Mouse (Mus musculus) embryonic fibroblast, embryonic 13.5 days (primary cell): Measurements from ENCODE around the gene Ugt2a2. TPM values are rescaled to one million over a fixed set of nuclear protein-coding genes. Genes with fewer than 3 reads are reported as not detected.
"Not testable (repeated sequence)": the region's sequence is repeated elsewhere in the genome, so short reads cannot be mapped to it uniquely, and the experiment has no call there.

Source experiments
- H3K27ac ChIP-seq: 2 replicates; pipeline ENCODE4 v1.5.1; 2012; ENCODE audit warnings: low read length, control low read depth, inconsistent platforms; ENCODE audit not compliant: insufficient read depth
- H3K4me1 ChIP-seq: 2 replicates; pipeline ENCODE4 v1.6.1; 2011; ENCODE audit warnings: low read length; ENCODE audit not compliant: control insufficient read depth, insufficient read depth
- H3K4me3 ChIP-seq: 2 replicates; pipeline ENCODE4 v1.5.1; 2011; ENCODE audit warnings: mild to moderate bottlenecking, control low read depth, low read length; ENCODE audit not compliant: insufficient read depth
- CTCF ChIP-seq: IDR thresholded peaks from 2 replicates; pipeline ENCODE4 v1.5.1; 2011; ENCODE audit warnings: mild to moderate bottlenecking, control low read depth, low read length, moderate library complexity, borderline replicate concordance; ENCODE audit not compliant: insufficient read depth
- POLR2A ChIP-seq: IDR thresholded peaks from 2 replicates; pipeline ENCODE4 v1.6.1; 2011; ENCODE audit warnings: low read depth, mild to moderate bottlenecking, control low read depth, low read length, moderate library complexity
- polyA plus RNA-seq: library from polyadenylated mRNA; stranded (reverse); fragments of >200 nt; gene quantifications from 2 replicates; pipeline ENCODE4 v1.2.4, GENCODE M21; 2011; ENCODE audit warnings: low read depth; ENCODE audit not compliant: missing spikeins, insufficient read length

The Ugt2a2 gene
- polyA plus RNA-seq, 1 experiment = not detected

DNA sequence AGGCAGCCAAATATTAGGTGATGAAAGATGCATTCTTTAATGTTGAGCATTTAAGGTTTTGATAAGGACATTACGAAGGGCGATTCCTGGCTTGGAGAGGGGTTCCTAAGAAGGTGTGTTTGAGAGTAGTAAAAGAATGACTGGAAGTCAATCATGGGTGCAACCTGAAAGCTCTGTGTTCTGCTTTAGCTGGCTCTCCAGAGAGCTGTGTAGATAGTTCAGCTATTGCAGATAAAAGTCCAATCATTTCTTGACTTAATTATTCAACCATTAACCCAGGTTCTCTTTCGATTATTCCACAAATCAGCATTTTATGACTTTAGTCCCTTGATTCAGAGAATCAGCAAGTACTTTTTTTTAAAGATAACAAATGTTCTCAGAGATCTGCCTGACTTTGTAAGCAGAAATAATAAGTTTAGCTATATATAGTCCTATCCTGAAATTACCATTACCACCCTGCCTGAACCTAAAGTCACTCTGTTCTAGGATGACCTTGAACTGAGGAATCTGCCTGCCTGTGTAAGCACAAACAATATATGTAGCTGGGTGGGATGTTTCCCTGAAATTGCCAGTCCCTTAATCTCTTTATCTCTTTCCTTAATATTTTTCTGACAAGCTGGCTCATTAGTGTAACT is 25.7 kb downstream of the Ugt2a2 start:
- Histone ChIP-seq H3K27ac (no peak overlapping the region), H3K4me1 (no peaks in the 10 kb centered on the region), H3K4me3 (no peak overlapping the region)
- TF ChIP-seq CTCF (no peak), POLR2A (no peak)

DNA sequence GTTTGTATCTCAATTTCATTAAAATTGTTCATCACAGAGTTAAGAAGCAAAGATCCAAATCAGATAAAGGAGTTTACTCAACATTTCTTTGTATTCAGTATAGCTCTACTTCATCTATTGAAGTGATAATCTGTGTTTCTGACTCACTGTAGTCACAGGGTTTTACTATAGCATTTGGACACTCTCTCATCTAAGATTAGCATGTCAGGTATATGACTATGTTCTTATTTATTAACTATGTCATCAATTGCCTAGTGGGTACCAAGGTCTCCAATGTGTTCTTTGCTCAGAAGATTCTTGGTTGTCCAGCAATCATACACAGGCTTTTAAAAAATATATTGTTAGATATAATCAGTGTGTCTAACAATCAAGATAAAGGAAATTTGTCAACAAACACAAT is 26.5 kb downstream of the Ugt2a2 start:
- H3K4me1 ChIP-seq = no peaks in the 10 kb centered on the region
- H3K27ac ChIP-seq = no peak overlapping the region
- H3K4me3 ChIP-seq = no peak overlapping the region
- TF ChIP-seq POLR2A = no peak
- TF ChIP-seq CTCF = no peak

DNA sequence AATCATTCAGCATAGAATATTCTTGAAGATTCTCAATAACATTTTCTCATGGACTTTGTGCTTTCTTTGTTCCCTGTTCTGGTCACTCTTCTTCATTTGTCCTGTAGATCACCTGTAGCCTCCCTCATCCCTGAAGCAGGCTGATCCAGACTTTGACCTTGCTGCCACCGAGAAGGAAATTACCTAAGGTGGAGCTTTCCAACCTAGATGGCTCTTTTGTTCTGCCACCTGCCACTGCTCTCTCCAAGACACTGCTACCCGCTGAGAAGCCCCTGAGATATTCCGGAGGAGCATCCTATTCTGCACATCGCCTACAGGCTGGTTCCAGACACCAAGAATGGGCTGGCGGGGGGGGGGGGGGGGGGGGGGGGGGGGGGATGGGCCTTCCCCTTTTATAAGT is 29.5 kb downstream of the Ugt2a2 start:
- H3K4me3 ChIP-seq, H3K4me1 ChIP-seq, H3K27ac ChIP-seq: not testable (repeated sequence)

DNA sequence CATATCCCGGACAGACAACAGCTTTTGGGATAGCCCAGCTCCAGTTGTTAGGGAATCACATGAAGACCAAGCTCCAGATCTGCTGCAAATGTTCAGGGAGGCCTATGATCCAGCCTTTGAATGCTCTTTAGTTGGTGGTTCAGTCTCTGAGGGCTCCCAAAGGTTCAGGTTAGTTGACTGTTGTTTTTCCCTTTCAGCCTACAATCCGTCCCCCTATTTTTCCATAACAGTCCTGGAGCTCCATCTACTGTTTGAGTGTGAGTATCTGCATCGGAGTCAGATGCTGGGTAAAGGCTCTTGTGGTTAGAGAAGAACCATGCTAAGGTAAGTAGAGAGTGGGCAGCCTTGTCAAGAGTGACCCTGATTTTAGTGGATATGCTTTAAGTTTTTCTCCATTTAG is 45.8 kb downstream of the Ugt2a2 start:
- no peaks in the 10 kb centered on the region for H3K4me1 ChIP-seq
- H3K27ac ChIP-seq = no peak overlapping the region
- H3K4me3 ChIP-seq = no peak overlapping the region
- TF ChIP-seq POLR2A (no peak), CTCF (no peak)

DNA sequence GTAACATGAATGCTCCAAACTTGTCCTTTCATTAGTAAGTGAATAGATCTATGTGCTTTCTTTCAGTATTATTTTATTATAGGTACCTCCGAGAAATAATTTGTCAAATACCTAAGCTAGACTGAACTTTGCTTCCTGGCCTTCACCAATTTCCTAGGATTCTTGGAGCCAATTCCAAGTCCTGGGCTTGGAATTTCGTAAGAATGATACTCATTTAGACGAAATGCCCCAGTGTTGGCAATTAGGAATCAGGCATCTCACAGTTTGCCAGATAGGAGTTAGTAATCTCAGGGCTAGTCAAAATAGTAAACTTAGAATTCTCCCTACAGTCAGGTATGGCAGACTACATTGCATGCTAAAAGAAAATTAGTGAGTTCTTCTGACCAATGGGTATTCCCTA is 56.4 kb downstream of the Ugt2a2 start:
- TF ChIP-seq CTCF (no peak), POLR2A (no peak)
- Histone ChIP-seq H3K27ac (no peak overlapping the region), H3K4me1 (no peaks in the 10 kb centered on the region), H3K4me3 (no peak overlapping the region)

DNA sequence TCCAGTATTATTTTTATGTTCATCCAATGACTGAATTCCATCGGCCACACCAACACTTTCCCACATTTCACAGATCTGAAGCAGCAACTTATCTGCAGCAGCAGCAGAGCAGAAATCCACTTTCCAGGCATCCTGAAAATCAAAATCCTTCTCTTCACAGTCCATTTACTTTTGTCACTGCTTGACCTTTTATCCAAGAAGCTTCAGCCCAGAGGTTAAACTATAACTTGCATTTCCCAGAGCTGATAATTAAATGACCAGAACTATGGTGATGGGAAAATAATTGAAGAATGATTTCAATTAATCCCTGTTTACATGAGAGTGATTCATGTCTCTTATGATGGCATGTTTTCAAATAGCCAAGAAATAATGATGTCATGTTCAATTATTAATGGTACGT is 58.0 kb downstream of the Ugt2a2 start, which contains the start of gene Ugt2b38:
TSS of gene Ugt2b38 (minus strand) at position 163 of the 400 bp plus-strand sequence.
- not testable (repeated sequence) for H3K4me3 ChIP-seq, H3K4me1 ChIP-seq, H3K27ac ChIP-seq

Other genes starting within 250 kb of the Ugt2a2 start
- gene Ugt2b37, start 227.5 kb downstream of the Ugt2a2 start, polyA plus RNA-seq = not detected in 2 replicates
- not detected in 2 replicates for gene Ugt2a3, start 145.1 kb downstream of the Ugt2a2 start, polyA plus RNA-seq
- not detected in 2 replicates for gene Ugt2b38, start 58.1 kb downstream of the Ugt2a2 start, polyA plus RNA-seq
- gene Gm43638, start 4.5 kb upstream of the Ugt2a2 start, polyA plus RNA-seq = not detected in 2 replicates
- not detected in 2 replicates for gene Ugt2a1, start 8.6 kb upstream of the Ugt2a2 start, polyA plus RNA-seq
- gene Sult1b1, start 55.9 kb upstream of the Ugt2a2 start, polyA plus RNA-seq = not detected in 2 replicates
- gene Sult1d1, start 86.8 kb upstream of the Ugt2a2 start, polyA plus RNA-seq = not detected in 2 replicates
- not detected in 2 replicates for gene Sult1e1, start 109.3 kb upstream of the Ugt2a2 start, polyA plus RNA-seq
- not detected in 2 replicates for gene Csn1s1, start 183.9 kb upstream of the Ugt2a2 start, polyA plus RNA-seq
- not detected in 2 replicates for gene Csn2, start 217.4 kb upstream of the Ugt2a2 start, polyA plus RNA-seq